Mouse (Mus musculus) liver, postnatal 0 days (tissue): ENCODE results near the gene Gpank1. TPM values are rescaled to one million over a fixed set of nuclear protein-coding genes. Genes with fewer than 3 reads are reported as not detected.

Experiments used
- ATAC-seq: fragments of 200-750 bp; cut with Nextera tagmentation; 2 replicates; pipeline ENCODE4 v1.8.0; 2017; ENCODE audit warnings: mild to moderate bottlenecking, moderate library complexity
- DNase-seq: peaks from one replicate; pipeline ENCODE4 v3.0.0-alpha.2; 2016
- H3K27ac ChIP-seq: fragments of 300-500 bp; sonication (generic); 2 replicates; pipeline ENCODE4 v1.5.1; 2014; ENCODE audit warnings: antibody characterized with exemption, moderate library complexity, mild to moderate bottlenecking, low read depth
- H3K27me3 ChIP-seq: fragments of 300-500 bp; sonication (generic); 2 replicates; pipeline ENCODE4 v1.6.1; 2014; ENCODE audit warnings: low read length, control low read depth, mixed read lengths; ENCODE audit not compliant: insufficient read depth
- H3K36me3 ChIP-seq: fragments of 300-500 bp; sonication (generic); replicated peaks from 2 replicates; pipeline ENCODE4 v1.6.1; 2014; ENCODE audit warnings: mild to moderate bottlenecking, control low read depth, low read length, moderate library complexity, mixed read lengths; ENCODE audit not compliant: insufficient read depth
- H3K4me1 ChIP-seq: fragments of 300-500 bp; sonication (generic); 2 replicates; pipeline ENCODE4 v1.6.1; 2014; ENCODE audit warnings: antibody characterized with exemption, mild to moderate bottlenecking, control low read depth; ENCODE audit not compliant: insufficient read depth
- H3K4me2 ChIP-seq: fragments of 300-500 bp; sonication (generic); 2 replicates; pipeline ENCODE4 v1.6.1; 2014; ENCODE audit warnings: low read depth, mild to moderate bottlenecking, low read length, moderate library complexity, mixed read lengths
- H3K4me3 ChIP-seq: fragments of 300-500 bp; sonication (generic); 2 replicates; pipeline ENCODE4 v1.5.1; 2014; ENCODE audit warnings: low read depth, low read length
- H3K9ac ChIP-seq: fragments of 300-500 bp; sonication (generic); replicated peaks from 2 replicates; pipeline ENCODE4 v1.6.1; 2014; ENCODE audit warnings: mild to moderate bottlenecking, moderate library complexity
- H3K9me3 ChIP-seq: fragments of 300-500 bp; sonication (generic); 2 replicates; pipeline ENCODE4 v1.6.1; 2016; ENCODE audit warnings: mild to moderate bottlenecking, control low read depth, low read length, mixed read lengths
- CTCF ChIP-seq: sonication (generic); IDR thresholded peaks from 2 replicates; pipeline ENCODE4 v1.5.1; 2016; ENCODE audit warnings: antibody characterized with exemption, low read depth
- EP300 ChIP-seq: IDR thresholded peaks from 2 replicates; pipeline ENCODE4 v1.6.1; 2016; ENCODE audit warnings: antibody characterized with exemption, low read depth, mild to moderate bottlenecking
- WGBS: fragments of 180-500 bp; shearing (Covaris S2); extraction: QIAGEN DNeasy Blood & Tissue Kit; methylation state at CpG from one replicate; pipeline ENCODE4 v1.1.7; 2014; ENCODE audit not compliant: insufficient replicate concordance; 5-methylcytosine and 5-hydroxymethylcytosine counted together
- polyA plus RNA-seq: library from polyadenylated mRNA; unstranded; fragments of >200 nt; fragmentation: Nextera tagmentation; extraction: Ambion mirVana; gene quantifications from 2 replicates; pipeline ENCODE4 v1.2.1, GENCODE M21; 2015

Gpank1 gene
- polyA plus RNA-seq, 1 experiment from 2014 or later = 9.6 TPM

GRCm38 (mm10) chr17:35153931-35154330 is 32.7 kb downstream of the Gpank1 start:
- H3K9me3 ChIP-seq = no peaks in the 10 kb centered on the region

DNA sequence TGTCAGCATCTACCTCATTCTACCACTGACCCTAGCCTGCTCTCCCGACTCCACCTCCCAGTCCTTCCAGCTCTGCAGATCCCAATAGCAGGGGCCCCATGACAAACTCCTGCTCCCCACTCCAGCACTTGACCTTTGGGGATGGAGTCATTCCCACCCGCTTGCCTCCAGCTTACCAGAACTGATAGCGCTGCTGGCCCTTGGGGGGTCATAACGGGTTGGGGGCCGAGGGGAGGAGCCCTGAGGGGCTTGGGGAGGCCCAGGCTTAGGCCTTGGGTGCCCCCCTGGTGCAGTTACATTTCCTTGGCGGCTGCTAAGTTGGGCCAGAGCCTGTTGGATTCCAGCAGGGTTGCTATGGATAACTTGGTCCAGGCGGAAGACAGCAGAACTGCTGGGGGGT is 33.4 kb downstream of the Gpank1 start:
- H3K4me3 ChIP-seq = no peak overlapping the region
- H3K9me3 ChIP-seq = no peaks in the 10 kb centered on the region
- ATAC-seq (no peak), DNase-seq (no peak)
- H3K36me3 ChIP-seq = peaks cover 96% of the 10 kb centered on the region
- no peak overlapping the region for H3K27ac ChIP-seq
- 91% methylated on average over 7 of the region's 7 CpGs for WGBS
- H3K9ac ChIP-seq = no peak overlapping the region
- no peak overlapping the region for H3K4me2 ChIP-seq
- TF ChIP-seq EP300 (no peak), CTCF (no peak)
- H3K4me1 ChIP-seq = no peaks in the 10 kb centered on the region
- no peaks in the 10 kb centered on the region for H3K27me3 ChIP-seq

More at GRCm38 (mm10) chr17:35153931-35154330, 32.7 kb downstream of the Gpank1 start:
- no peak overlapping the region for H3K4me2 ChIP-seq
- H3K4me1 ChIP-seq = 0 out of 2 replicates have a peak, but pooled peaks cover 2% of the 10 kb centered on the region
- H3K27ac ChIP-seq = no peak overlapping the region
- DNase-seq = no peak
- TF ChIP-seq CTCF = no peak
- no peak for TF ChIP-seq EP300
- ATAC-seq = no peak
- no peak overlapping the region for H3K9ac ChIP-seq
- peaks cover 96% of the 10 kb centered on the region for H3K36me3 ChIP-seq
- 82% methylated on average over 4 of the region's 4 CpGs for WGBS
- H3K27me3 ChIP-seq = no peaks in the 10 kb centered on the region
- H3K4me3 ChIP-seq = no peak overlapping the region

DNA sequence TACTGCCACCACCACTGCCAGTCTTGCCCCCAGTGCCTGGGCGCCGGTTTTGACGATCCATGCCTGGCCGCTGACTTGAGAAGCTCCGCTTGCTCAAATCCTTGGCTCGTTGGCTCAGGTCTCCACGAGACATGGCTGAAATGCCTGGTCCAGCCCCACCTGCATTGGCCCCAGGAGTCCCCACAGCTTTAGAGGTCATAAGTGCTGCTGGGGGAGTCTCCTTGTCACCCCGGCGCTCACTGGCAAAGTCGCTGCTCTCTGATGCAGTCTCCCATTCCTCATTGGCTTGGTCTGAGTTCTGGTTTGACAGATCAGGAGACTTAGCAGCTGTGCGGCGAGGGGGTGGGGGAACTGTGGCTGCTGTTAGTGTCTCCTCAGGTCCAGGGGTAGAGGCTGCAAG is 34.2 kb downstream of the Gpank1 start:
- no peak overlapping the region for H3K4me2 ChIP-seq
- H3K9ac ChIP-seq = no peak overlapping the region
- no peak overlapping the region for H3K4me3 ChIP-seq
- no peak for DNase-seq
- WGBS = 93% methylated on average over 12 of the region's 12 CpGs
- no peaks in the 10 kb centered on the region for H3K9me3 ChIP-seq
- H3K4me1 ChIP-seq = no peaks in the 10 kb centered on the region
- no peaks in the 10 kb centered on the region for H3K27me3 ChIP-seq
- no peak for ATAC-seq
- TF ChIP-seq EP300 (no peak), CTCF (no peak)
- H3K27ac ChIP-seq = no peak overlapping the region
- H3K36me3 ChIP-seq = peaks cover 96% of the 10 kb centered on the region

DNA sequence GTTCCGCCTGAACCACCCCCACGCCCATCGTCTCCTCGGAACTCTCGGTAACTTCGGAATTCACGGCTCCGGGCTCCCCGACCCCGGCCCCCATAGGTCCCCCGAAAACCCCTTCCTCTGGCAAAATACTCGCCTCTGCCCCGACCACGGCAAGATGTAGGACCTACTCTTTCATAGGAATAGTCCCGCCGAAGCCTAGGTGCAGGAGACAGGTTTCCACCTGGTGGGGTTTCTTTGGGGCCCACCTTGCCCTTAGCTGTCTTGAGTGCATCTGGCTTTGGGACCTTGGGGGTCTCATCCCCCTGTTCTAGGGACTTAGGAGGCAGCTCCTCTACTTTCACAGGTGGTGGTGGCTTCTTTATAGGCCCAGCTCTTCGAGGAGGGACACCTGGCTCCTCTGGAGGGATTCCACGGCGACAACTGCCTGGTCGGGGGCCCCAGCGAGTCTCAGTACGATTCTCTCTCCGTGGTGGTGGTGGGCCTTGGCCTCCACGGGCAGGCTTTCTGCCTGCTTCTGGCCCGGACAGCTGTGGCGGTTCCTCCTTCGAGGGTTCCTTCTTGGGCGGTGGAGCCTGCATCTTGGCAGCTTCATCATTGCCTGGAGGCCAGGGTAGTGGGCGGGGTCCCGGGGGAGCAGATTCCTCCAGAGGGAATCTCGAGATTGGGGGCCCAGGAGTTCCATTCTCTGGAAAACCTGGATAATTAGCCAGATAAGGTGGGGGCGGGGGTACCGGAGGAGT is 35.4 kb downstream of the Gpank1 start:
- 88% methylated on average over 32 of the region's 33 CpGs for WGBS
- H3K9ac ChIP-seq = no peak overlapping the region
- no peak for ATAC-seq

DNA sequence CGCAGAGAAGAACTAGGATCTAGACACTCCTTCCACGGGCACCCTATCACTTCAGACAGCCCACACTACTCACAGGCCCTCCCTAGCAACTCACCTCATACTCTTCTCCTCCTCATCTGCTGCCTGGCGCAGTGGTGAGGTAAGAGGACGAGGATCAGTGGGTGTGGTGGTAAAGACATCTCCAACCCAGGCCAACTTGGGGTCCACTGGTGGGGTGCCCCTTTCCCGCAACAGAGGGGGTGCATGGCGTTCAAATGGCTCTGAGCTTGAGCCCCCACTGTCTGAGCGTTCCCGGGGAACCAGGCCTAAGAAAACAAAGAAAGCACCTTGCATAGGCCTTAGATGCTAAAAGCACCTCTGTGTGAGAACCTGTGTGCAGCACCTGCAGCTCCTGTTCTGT is 36.0 kb downstream of the Gpank1 start:
- no peak overlapping the region for H3K4me2 ChIP-seq
- H3K9me3 ChIP-seq = no peaks in the 10 kb centered on the region
- peaks cover 100% of the 10 kb centered on the region for H3K36me3 ChIP-seq
- H3K4me1 ChIP-seq = peaks cover under 1% of the 10 kb centered on the region; the same call in 1 of the 2 replicates
- ATAC-seq (no peak), DNase-seq (no peak)
- TF ChIP-seq EP300 (no peak), CTCF (no peak)
- H3K27me3 ChIP-seq = no peaks in the 10 kb centered on the region
- 92% methylated on average over 8 of the region's 8 CpGs for WGBS
- H3K4me3 ChIP-seq = no peak overlapping the region
- H3K9ac ChIP-seq = no peak overlapping the region
- no peak overlapping the region for H3K27ac ChIP-seq

More for the DNA sequence above, 35.4 kb downstream of the Gpank1 start:
- no peak for DNase-seq
- TF ChIP-seq EP300 (no peak), CTCF (no peak)
- no peaks in the 10 kb centered on the region for H3K27me3 ChIP-seq
- no peaks in the 10 kb centered on the region for H3K4me1 ChIP-seq
- no peak overlapping the region for H3K4me3 ChIP-seq
- no peak overlapping the region for H3K27ac ChIP-seq
- H3K4me2 ChIP-seq = no peak overlapping the region
- no peaks in the 10 kb centered on the region for H3K9me3 ChIP-seq
- H3K36me3 ChIP-seq = peaks cover 98% of the 10 kb centered on the region

DNA sequence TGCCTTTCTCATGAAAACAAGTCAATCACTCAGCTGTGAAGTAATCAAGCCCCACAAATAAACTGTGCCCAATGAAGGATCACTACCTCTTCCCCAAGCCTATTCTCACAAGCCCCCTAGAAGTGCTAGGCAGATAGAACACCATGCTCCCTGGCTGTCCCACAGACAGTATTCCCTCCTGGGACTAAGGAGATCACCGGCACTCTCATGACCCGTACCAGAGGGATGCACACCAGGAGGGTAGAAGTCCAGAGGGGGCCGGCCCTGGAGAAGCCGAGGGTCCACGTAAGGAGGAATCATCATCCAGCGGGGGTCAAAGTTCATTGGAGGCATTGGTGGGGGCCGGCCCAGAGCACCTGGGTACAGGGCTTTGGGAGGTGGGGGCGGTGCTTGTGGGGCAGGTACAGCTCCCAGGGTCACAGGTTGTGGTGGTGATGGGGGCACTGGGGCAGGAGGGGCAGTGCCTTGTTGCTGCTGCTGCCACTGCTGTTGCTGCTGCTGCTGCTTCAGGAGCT is 36.5 kb downstream of the Gpank1 start:
- no peak for DNase-seq
- no peak for ATAC-seq
- peaks cover 4% of the 10 kb centered on the region; the same call in 1 of the 2 replicates for H3K4me1 ChIP-seq
- 91% methylated on average over 8 of the region's 8 CpGs for WGBS
- H3K27ac ChIP-seq = no peak overlapping the region
- H3K9ac ChIP-seq = no peak overlapping the region
- peaks cover 97% of the 10 kb centered on the region for H3K36me3 ChIP-seq
- H3K27me3 ChIP-seq = no peaks in the 10 kb centered on the region
- no peak for TF ChIP-seq EP300
- no peak for TF ChIP-seq CTCF
- H3K4me2 ChIP-seq = no peak overlapping the region
- H3K4me3 ChIP-seq = no peak overlapping the region
- H3K9me3 ChIP-seq = no peaks in the 10 kb centered on the region
